Mouse (Mus musculus) Patski (cell line): ENCODE measurements at regions not wholly inside any gene's neighbourhood (a gene's known extent, or its start where the extent isn't known, plus 50 kb on each side); places are given as distances from the start of the nearest gene placed in this dataset.
"Not testable (repeated sequence)": the region's sequence is repeated elsewhere in the genome, so short reads cannot be mapped to it uniquely, and the experiment has no call there.

Experiments used
- ATAC-seq: fragments of 100-300 bp; one replicate; pipeline ENCODE4 v1.8.0; 2021
- CTCF ChIA-PET: fragments of 350-600 bp; sonication (Branson Sonifier 250); formaldehyde crosslinking; loops from one replicate; lab custom pipeline; 2022; ENCODE audit warnings: inconsistent platforms; lab: Charles Lee
- POLR2A ChIA-PET: fragments of 350-600 bp; sonication (Branson Sonifier 250); formaldehyde crosslinking; loops from one replicate; lab custom pipeline; 2022; ENCODE audit warnings: antibody characterized with exemption, inconsistent platforms; lab: Charles Lee
- DNase-seq: peaks from one replicate; pipeline ENCODE4 v3.0.0-alpha.2; 2011; ENCODE audit warnings: low read depth, low spot score
- H3K27me3 ChIP-seq: fragments of 371-371 bp; one replicate; pipeline ENCODE4 v1.5.1; 2021
- CTCF ChIP-seq: fragments of 100-300 bp; IDR thresholded peaks from one replicate; pipeline ENCODE4 v1.5.1; 2021
- in situ Hi-C: fragments of 300-500 bp; cut with MboI; formaldehyde crosslinking; loops from 3 replicates; pipeline ENCODE4 v1.11.1; 2018; ENCODE audit warnings: low pct_unique_long_range_greater_than_20kb, mixed read lengths

DNA sequence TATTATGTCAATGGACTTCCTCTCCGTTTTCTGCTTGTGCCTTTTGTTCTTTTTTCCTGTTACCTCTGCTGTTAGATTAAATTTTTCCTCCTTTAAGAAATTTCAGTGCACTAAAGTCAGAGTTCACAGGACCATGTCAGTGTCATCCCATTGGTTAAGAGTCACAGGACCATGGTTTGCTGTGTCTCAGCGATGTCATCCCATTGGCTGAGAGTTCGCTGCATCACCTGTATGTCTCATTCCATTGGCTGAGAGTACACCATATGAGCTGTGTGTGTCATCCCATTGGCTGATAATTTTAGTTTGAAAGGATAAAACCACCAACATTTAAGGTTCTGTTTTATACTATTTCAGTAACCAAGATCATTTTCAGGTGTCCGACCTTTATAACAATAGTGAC is 50.7 kb upstream of the Jade1 start:
- H3K27me3 ChIP-seq, result no peaks in the 10 kb centered on the region
- CTCF ChIA-PET, result interaction anchor here (1.0 to 1.7 kb wide), 3 partner anchors 8 to 27 kb away, joined by 3 to 6 read pairs (median 3); no protein-coding TSS in a partner anchor
- in situ Hi-C loops, result no loop called here
- DNase-seq (no peak), ATAC-seq (no peak)
- POLR2A ChIA-PET, result no interaction called here
- TF ChIP-seq CTCF, result no peak

DNA sequence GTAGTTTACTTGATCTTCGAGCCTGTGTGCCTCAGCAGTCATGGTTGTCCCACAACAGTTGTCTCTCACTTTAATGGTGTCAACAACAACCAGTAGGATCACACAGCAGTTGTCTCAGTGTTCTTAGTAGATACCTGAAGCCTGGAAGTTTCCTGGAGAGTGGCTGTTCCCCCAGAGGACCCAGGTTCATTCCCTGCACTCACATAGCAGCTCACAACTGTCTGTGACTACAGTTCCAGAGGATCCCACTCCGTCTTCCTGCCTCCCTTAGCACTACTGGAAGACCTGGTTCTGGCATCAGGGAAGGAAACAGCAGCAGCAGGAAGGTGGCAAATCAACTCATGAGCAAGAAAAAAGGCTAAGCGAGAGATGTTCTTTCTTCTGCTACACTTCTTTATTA is 53.4 kb upstream of the Jade1 start:
- CTCF ChIA-PET, result interaction anchor here (1.4 to 1.5 kb wide), 2 partner anchors 12 to 64 kb away, joined by 3 read pairs; no protein-coding TSS in a partner anchor
- POLR2A ChIA-PET, result interaction anchor here (0.6 kb wide), 1 partner anchor 418 kb away, joined by 3 read pairs; no protein-coding TSS in a partner anchor
- no peak for TF ChIP-seq CTCF
- ATAC-seq (no peak), DNase-seq (no peak)
- in situ Hi-C loops, result no loop called here
- no peaks in the 10 kb centered on the region for H3K27me3 ChIP-seq

DNA sequence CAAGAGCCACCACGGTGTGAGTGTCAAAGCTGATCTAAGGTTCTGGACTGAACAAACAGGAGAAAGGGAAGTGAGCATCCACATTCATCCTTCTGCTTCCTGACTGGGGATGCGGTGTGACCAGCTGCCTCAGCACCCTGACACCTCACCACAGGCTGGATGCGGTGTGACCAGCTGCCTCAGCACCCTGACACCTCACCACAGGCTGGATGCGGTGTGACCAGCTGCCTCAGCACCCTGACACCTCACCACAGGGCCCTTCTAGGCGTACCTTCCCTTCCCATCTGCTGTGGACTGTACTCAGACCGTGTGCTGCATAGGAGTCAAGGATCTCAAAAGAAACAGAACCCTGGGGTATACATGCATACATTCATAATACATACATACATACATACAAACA is 53.9 kb upstream of the Jade1 start:
- CTCF ChIA-PET, result interaction anchor here (1.4 to 1.5 kb wide), 2 partner anchors 13 to 65 kb away, joined by 3 read pairs; no protein-coding TSS in a partner anchor
- H3K27me3 ChIP-seq, POLR2A ChIA-PET, in situ Hi-C loops, ATAC-seq, DNase-seq: not testable (repeated sequence)

DNA sequence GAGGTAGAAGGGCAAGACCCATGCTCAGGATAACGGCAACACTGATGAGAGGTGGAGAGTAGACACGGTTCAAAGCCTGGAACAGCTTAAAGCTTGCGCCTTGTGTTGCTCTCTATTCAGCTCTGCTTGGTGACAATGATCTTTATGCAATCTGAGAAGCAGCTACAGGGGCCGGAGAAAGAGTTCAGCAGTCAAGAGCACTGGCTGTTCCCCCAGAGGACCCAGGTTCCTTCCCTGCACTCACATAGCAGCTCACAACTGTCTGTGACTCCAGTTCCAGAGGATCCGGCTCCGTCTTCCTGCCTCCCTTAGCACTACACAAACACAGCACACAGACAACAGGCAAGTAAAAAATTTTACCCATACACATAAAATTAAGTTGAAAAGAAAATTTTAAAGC is 54.4 kb upstream of the Jade1 start:
- H3K27me3 ChIP-seq, result no peaks in the 10 kb centered on the region
- no peak for TF ChIP-seq CTCF
- POLR2A ChIA-PET, result no interaction called here
- DNase-seq, result no peak
- CTCF ChIA-PET, result interaction anchor here (1.4 to 1.5 kb wide), 2 partner anchors 13 to 65 kb away, joined by 3 read pairs; no protein-coding TSS in a partner anchor
- ATAC-seq, result no peak
- in situ Hi-C loops, result no loop called here

DNA sequence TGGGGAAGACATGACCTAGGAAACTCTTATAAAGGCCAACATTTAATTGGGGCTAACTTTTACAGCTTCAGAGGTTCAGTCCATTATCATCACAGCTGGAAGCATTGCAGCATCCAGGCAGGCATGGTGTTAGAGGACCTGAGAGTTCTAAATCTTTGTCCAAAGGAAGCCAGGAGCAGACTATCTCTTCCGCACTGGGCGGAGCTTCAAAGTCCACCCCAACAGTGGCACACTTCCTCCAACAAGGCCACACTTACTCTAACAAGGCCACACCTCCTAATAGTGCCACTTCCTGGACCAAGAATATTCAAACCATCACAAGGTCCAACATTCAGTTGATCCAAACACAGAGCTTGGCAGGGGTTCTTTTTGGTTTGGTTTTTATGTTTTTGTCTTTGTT is 55.9 kb upstream of the Jade1 start:
- POLR2A ChIA-PET, result no interaction called here
- no peak for TF ChIP-seq CTCF
- H3K27me3 ChIP-seq, result no peaks in the 10 kb centered on the region
- in situ Hi-C loops, result no loop called here
- CTCF ChIA-PET, result interaction anchor here (0.7 to 2.2 kb wide), 4 partner anchors 9 to 30 kb away, joined by 3 to 10 read pairs (median 4); no protein-coding TSS in a partner anchor
- DNase-seq, result no peak
- ATAC-seq, result no peak

GRCm38 (mm10) chr3:41498791-41499190 is 56.7 kb upstream of the Jade1 start:
- DNase-seq (no peak), ATAC-seq (no peak)
- ChIA-PET POLR2A (no interaction called here), CTCF (interaction anchor here (1.9 to 2.2 kb wide), 2 partner anchors 8 to 29 kb away, joined by 5 to 10 read pairs; no protein-coding TSS in a partner anchor)
- in situ Hi-C loops, result no loop called here
- no peaks in the 10 kb centered on the region for H3K27me3 ChIP-seq
- no peak for TF ChIP-seq CTCF

- H3K27me3 ChIP-seq, result no peaks in the 10 kb centered on the region
- no peak for DNase-seq
- no peak for ATAC-seq
- POLR2A ChIA-PET, result interaction anchor here (0.6 kb wide), 1 partner anchor 11 kb away, joined by 7 read pairs; no protein-coding TSS in a partner anchor
- in situ Hi-C loops, result no loop called here
- CTCF ChIA-PET, result interaction anchor here (1.0 kb wide), 1 partner anchor 17 kb away, joined by 3 read pairs; no protein-coding TSS in a partner anchor
- no peak for TF ChIP-seq CTCF
Observed at GRCm38 (mm10) chr3:41497771-41498170, 57.8 kb upstream of the Jade1 start.

DNA sequence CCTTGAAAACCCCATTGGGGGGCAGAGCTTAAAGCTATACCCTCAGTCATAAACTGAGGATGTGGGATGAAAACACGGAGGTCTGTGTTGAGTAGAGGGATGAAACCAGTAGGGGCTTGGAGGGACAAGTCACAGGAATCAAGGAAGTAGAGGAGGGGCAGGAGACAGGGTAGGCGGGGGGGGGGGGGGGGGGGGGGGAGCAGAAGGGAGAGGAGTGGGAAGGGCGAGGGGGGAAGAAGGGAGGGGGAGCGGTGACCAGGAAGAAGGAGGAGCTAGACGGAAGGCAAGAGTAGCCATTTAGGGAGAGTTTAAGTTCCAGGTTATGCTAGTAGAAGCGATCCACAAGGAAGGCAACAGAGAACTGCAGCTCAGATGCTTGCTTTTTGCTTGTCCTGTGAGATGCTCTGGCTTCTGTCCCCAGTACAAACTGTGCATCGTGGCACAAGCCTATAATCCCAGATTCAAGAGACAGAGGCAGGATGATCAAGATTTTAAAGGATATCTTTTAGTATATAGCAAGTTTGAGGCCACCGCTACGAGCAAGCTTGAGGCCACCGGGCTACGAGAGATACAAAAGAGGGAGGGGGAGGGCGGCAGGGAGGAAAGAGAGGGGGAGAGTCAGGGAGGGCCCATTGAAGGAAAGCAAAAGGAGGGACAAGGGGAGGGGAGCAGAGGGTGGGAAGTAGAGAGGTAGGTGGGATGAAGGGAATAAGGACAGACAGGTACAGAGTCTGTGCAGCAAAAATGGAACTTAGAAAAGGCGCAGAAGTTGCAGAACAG is 58.4 kb upstream of the Jade1 start:
- DNase-seq, result no peak
- CTCF ChIA-PET, result interaction anchor here (1.0 to 1.5 kb wide), 3 partner anchors 8 to 17 kb away, joined by 3 to 4 read pairs (median 3); no protein-coding TSS in a partner anchor
- H3K27me3 ChIP-seq, result no peaks in the 10 kb centered on the region
- in situ Hi-C loops, result no loop called here
- ATAC-seq, result no peak
- POLR2A ChIA-PET, result interaction anchor here (1.0 kb wide), 1 partner anchor 48 kb away, joined by 3 read pairs; no protein-coding TSS in a partner anchor
- no peak for TF ChIP-seq CTCF

- in situ Hi-C loops, result no loop called here
- POLR2A ChIA-PET, result interaction anchor here (1.0 kb wide), 1 partner anchor 49 kb away, joined by 3 read pairs; no protein-coding TSS in a partner anchor
- no peak for TF ChIP-seq CTCF
- H3K27me3 ChIP-seq, result no peaks in the 10 kb centered on the region
- ATAC-seq (no peak), DNase-seq (no peak)
- CTCF ChIA-PET, result interaction anchor here (1.2 to 1.5 kb wide), 3 partner anchors 15 to 110 kb away, joined by 3 to 4 read pairs (median 3); no protein-coding TSS in a partner anchor
Observed at GRCm38 (mm10) chr3:41495893-41496292, 59.6 kb upstream of the Jade1 start.

DNA sequence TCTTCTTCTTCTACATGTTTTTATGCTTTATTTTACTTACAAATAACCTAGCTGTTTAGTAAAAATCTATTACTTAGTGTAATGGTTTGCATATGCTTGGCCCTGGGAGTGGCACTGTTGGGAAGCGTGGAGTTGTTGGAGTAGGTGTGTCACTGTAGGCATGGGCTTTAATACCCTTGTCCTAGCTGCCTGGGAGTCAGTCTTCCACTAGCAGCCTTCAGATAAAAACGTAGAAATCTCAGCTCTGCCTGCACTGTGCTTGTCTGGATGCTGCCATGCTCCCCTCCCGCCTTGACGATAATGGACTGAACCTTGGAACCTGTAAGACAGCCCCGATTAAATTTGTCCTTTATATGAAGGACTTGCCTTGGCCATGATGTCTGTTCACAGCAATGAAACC is 60.4 kb upstream of the Jade1 start:
- ATAC-seq (no peak), DNase-seq (no peak)
- no peaks in the 10 kb centered on the region for H3K27me3 ChIP-seq
- ChIA-PET CTCF (interaction anchor here (1.2 to 1.5 kb wide), 2 partner anchors 14 to 111 kb away, joined by 3 read pairs; no protein-coding TSS in a partner anchor), POLR2A (no interaction called here)
- in situ Hi-C loops, result no loop called here
- TF ChIP-seq CTCF, result no peak
